Mouse (Mus musculus): Measurements from ENCODE around the gene Sv2a. TPM values are rescaled to one million over a fixed set of nuclear protein-coding genes. Genes with fewer than 3 reads are reported as not detected.
A peak's percentile ranks its signal among the peaks of the same experiment; 100 is the strongest.
"Not testable (repeated sequence)": the region's sequence is repeated elsewhere in the genome, so short reads cannot be mapped to it uniquely, and the experiment has no call there.

Sv2a gene
- polyA plus RNA-seq, 1 experiment from 2014 or later: 5.6 TPM

- ATAC-seq (ENCODE audit: insufficient number of reproducible peaks, low FRiP score, low TSS enrichment, low read depth): no peak
- H3K9me3 ChIP-seq (replicated peaks): no peaks in the 10 kb centered on the region
- 12% methylated on average over 7 of the region's 7 CpGs for WGBS
- peaks cover 21% of the 10 kb centered on the region for H3K4me1 ChIP-seq
- peak overlapping the region; percentile 50 for H3K4me2 ChIP-seq (replicated peaks)
- H3K36me3 ChIP-seq: no peaks in the 10 kb centered on the region
- H3K9ac ChIP-seq: peak overlapping the region; percentile 44
- no peaks in the 10 kb centered on the region for H3K27me3 ChIP-seq
- peak overlapping the region; percentile 65 for H3K27ac ChIP-seq (replicated peaks)
- peak overlapping the region; percentile 45 for H3K4me3 ChIP-seq (replicated peaks)
Measured at GRCm38 (mm10) chr3:96237335-96237903, 56.5 kb downstream of the Sv2a start.

GRCm38 (mm10) chr3:96237904-96238511 lies 57.1 kb downstream of the Sv2a start:
- no peaks in the 10 kb centered on the region for H3K36me3 ChIP-seq
- peak overlapping the region; percentile 44 for H3K9ac ChIP-seq
- H3K27ac ChIP-seq (replicated peaks): peak overlapping the region; percentile 80
- H3K4me1 ChIP-seq: peaks cover 25% of the 10 kb centered on the region
- no peaks in the 10 kb centered on the region for H3K9me3 ChIP-seq (replicated peaks)
- WGBS: 1% methylated on average over 12 of the region's 12 CpGs
- H3K4me2 ChIP-seq (replicated peaks): peak overlapping the region; percentile 50
- H3K27me3 ChIP-seq: no peaks in the 10 kb centered on the region
- peak overlapping the region; percentile 45 for H3K4me3 ChIP-seq (replicated peaks)
- no peak for ATAC-seq (ENCODE audit: insufficient number of reproducible peaks, low FRiP score, low TSS enrichment, low read depth)

GRCm38 (mm10) chr3:96238954-96239793 lies 58.2 kb downstream of the Sv2a start, which contains the start of gene Hist2h3c2:
Gene Hist2h3c2, minus strand, starts transcription at chr3:96239127.
- WGBS: 0% methylated on average over 14 of the region's 68 CpGs
- H3K36me3 ChIP-seq: not testable (repeated sequence)
- ATAC-seq (ENCODE audit: insufficient number of reproducible peaks, low FRiP score, low TSS enrichment, low read depth): peak; percentile 92

GRCm38 (mm10) chr3:96239949-96240798 lies 59.2 kb downstream of the Sv2a start, which contains the start of gene Hist2h2aa2:
Gene Hist2h2aa2, minus strand, starts transcription at chr3:96240276.
- not testable (repeated sequence) for H3K36me3 ChIP-seq; H3K27me3 ChIP-seq; H3K9me3 ChIP-seq (replicated peaks)
- peak within 1 kb of the TSS; percentile 18; the same call in 1 of the 2 replicates for H3K9ac ChIP-seq
- WGBS: 3% methylated on average over 31 of the region's 85 CpGs
- peak; percentile 89 for ATAC-seq (ENCODE audit: insufficient number of reproducible peaks, low FRiP score, low TSS enrichment, low read depth)
- H3K27ac ChIP-seq (replicated peaks): peak within 1 kb of the TSS; percentile 91
- peak within 1 kb of the TSS; percentile 39 for H3K4me2 ChIP-seq (replicated peaks)
- H3K4me1 ChIP-seq: peaks cover 34% of the 10 kb centered on the region
- peak within 1 kb of the TSS; percentile 38 for H3K4me3 ChIP-seq (replicated peaks)

More at GRCm38 (mm10) chr3:96238954-96239793, 58.2 kb downstream of the Sv2a start, which contains the start of gene Hist2h3c2:
- Histone ChIP-seq H3K27ac (replicated peaks) (peak within 1 kb of the TSS; percentile 84), H3K4me2 (replicated peaks) (peak within 1 kb of the TSS; percentile 50), H3K9ac (peak within 1 kb of the TSS; percentile 44), H3K4me1 (peaks cover 29% of the 10 kb centered on the region), H3K4me3 (replicated peaks) (peak within 1 kb of the TSS; percentile 45)
- H3K9me3 ChIP-seq (replicated peaks); H3K27me3 ChIP-seq: not testable (repeated sequence)

GRCm38 (mm10) chr3:96240799-96241197 lies 59.8 kb downstream of the Sv2a start:
- Histone ChIP-seq H3K9me3 (replicated peaks) (no peaks in the 10 kb centered on the region), H3K27me3 (no peaks in the 10 kb centered on the region), H3K36me3 (no peaks in the 10 kb centered on the region), H3K4me2 (replicated peaks) (peak overlapping the region; percentile 39), H3K4me1 (peaks cover 34% of the 10 kb centered on the region), H3K9ac (peak overlapping the region; percentile 18; the same call in 1 of the 2 replicates), H3K27ac (replicated peaks) (peak overlapping the region; percentile 91), H3K4me3 (replicated peaks) (peak overlapping the region; percentile 32)
- ATAC-seq (ENCODE audit: insufficient number of reproducible peaks, low FRiP score, low TSS enrichment, low read depth): no peak
- WGBS: 76% methylated on average over 9 of the region's 9 CpGs

DNA sequence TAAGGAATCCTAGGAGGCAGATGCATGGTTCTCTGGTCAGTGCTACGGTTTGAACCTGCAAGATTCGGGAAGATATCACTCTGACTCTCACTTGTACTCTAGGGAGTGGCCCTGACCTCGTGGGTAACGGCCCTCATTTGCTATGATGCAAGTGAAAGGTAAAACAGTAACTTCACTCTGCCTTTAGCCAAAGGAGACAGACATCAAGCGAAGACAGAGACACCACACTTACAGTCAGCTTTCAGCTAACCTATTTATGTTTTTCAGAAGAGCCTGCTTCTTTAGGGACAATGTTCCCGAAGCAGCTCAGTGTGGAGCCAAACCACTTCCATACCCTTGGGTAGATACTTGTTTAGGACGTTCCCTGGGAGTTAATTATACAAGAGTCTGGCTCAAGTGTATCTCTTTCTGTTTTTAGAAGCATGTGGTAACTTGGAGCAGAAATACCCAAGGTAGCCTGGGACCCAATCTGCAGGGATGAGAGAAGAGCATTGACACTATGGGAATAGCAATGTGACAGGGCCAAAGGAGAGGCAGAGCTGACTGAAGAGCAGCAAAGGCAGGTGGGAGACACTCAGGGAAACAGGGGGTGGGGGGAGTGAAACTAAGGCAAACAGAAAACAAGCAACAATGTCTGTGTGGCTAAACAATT lies 63.1 kb downstream of the Sv2a start:
- no peaks in the 10 kb centered on the region for H3K36me3 ChIP-seq
- peak overlapping the region; percentile 54 for H3K4me3 ChIP-seq (replicated peaks)
- WGBS: 75% methylated on average over 7 of the region's 7 CpGs

More for the DNA sequence above, 63.1 kb downstream of the Sv2a start:
- Histone ChIP-seq H3K9ac (0 out of 2 replicates have a peak overlapping the region, but pooled peaks have one; percentile 64), H3K4me2 (replicated peaks) (peak overlapping the region; percentile 60), H3K9me3 (replicated peaks) (no peaks in the 10 kb centered on the region), H3K27ac (replicated peaks) (peak overlapping the region; percentile 99), H3K4me1 (peaks cover 30% of the 10 kb centered on the region), H3K27me3 (no peaks in the 10 kb centered on the region)
- ATAC-seq (ENCODE audit: insufficient number of reproducible peaks, low FRiP score, low TSS enrichment, low read depth): no peak

Small RNA genes lying within 50 kb of the gene (microRNA-seq; reads per million reads assigned to microRNA genes)
- not detected for gene Gm44492 (ENCODE audit: borderline number of aligned reads)
- gene Gm47311 (ENCODE audit: borderline number of aligned reads): not detected

Other genes starting within 250 kb of the Sv2a start
- 36.7 and 47.0 TPM in 2 replicates for gene Plekho1, start 185.2 kb upstream of the Sv2a start, polyA plus RNA-seq (2015; fragmentation: Nextera tagmentation; extraction: Ambion mirVana)
- 41.0 and 46.1 TPM in 2 replicates for gene Vps45, start 122.7 kb upstream of the Sv2a start, polyA plus RNA-seq (2015; fragmentation: Nextera tagmentation; extraction: Ambion mirVana)
- gene Otud7b, start 76.6 kb upstream of the Sv2a start, polyA plus RNA-seq (2015; fragmentation: Nextera tagmentation; extraction: Ambion mirVana): 22.0 and 26.1 TPM in 2 replicates
- gene Mtmr11, start 19.1 kb upstream of the Sv2a start, polyA plus RNA-seq (2015; fragmentation: Nextera tagmentation; extraction: Ambion mirVana): 25.7 and 26.6 TPM in 2 replicates
- 160 and 167 TPM in 2 replicates for gene Sf3b4, start 8.8 kb upstream of the Sv2a start, polyA plus RNA-seq (2015; fragmentation: Nextera tagmentation; extraction: Ambion mirVana)
- 50.9 and 52.6 TPM in 2 replicates for gene Bola1, start 38.6 kb downstream of the Sv2a start, polyA plus RNA-seq (2015; fragmentation: Nextera tagmentation; extraction: Ambion mirVana)
- gene Hist2h2ab, start 38.7 kb downstream of the Sv2a start, polyA plus RNA-seq (2015; fragmentation: Nextera tagmentation; extraction: Ambion mirVana): not detected in 2 replicates
- 5.8 and 10.1 TPM in 2 replicates for gene Hist2h2ac, start 39.7 kb downstream of the Sv2a start, polyA plus RNA-seq (2015; fragmentation: Nextera tagmentation; extraction: Ambion mirVana)
- gene Hist2h2be, start 40.0 kb downstream of the Sv2a start, polyA plus RNA-seq (2015; fragmentation: Nextera tagmentation; extraction: Ambion mirVana): 9.8 and 13.5 TPM in 2 replicates
- gene Hist2h3c2, start 58.0 kb downstream of the Sv2a start, polyA plus RNA-seq (2015; fragmentation: Nextera tagmentation; extraction: Ambion mirVana): 4.7 and 5.7 TPM in 2 replicates
- gene Hist2h2aa2, start 59.1 kb downstream of the Sv2a start, polyA plus RNA-seq (2015; fragmentation: Nextera tagmentation; extraction: Ambion mirVana): 76.7 and 79.1 TPM in 2 replicates
- gene Hist2h2aa1, start 64.3 kb downstream of the Sv2a start, polyA plus RNA-seq (2015; fragmentation: Nextera tagmentation; extraction: Ambion mirVana): 25.9 and 30.4 TPM in 2 replicates
- gene Hist2h3c1, start 65.5 kb downstream of the Sv2a start, polyA plus RNA-seq (2015; fragmentation: Nextera tagmentation; extraction: Ambion mirVana): 1.6 TPM in 1 of 2 replicates, not detected in the other
- 8.7 and 11.5 TPM in 2 replicates for gene Hist2h4, start 82.2 kb downstream of the Sv2a start, polyA plus RNA-seq (2015; fragmentation: Nextera tagmentation; extraction: Ambion mirVana)
- 36.0 and 51.5 TPM in 2 replicates for gene Hist2h3b, start 87.5 kb downstream of the Sv2a start, polyA plus RNA-seq (2015; fragmentation: Nextera tagmentation; extraction: Ambion mirVana)
- 7.0 and 8.6 TPM in 2 replicates for gene Hist2h2bb, start 88.6 kb downstream of the Sv2a start, polyA plus RNA-seq (2015; fragmentation: Nextera tagmentation; extraction: Ambion mirVana)
- 2.2 and 4.4 TPM in 2 replicates for gene Fcgr1, start 112.8 kb downstream of the Sv2a start, polyA plus RNA-seq (2015; fragmentation: Nextera tagmentation; extraction: Ambion mirVana)

Data from embryonic facial prominence, embryonic 15.5 days (tissue).